Mouse (Mus musculus): ENCODE measurements around the gene Disp1.

DNA sequence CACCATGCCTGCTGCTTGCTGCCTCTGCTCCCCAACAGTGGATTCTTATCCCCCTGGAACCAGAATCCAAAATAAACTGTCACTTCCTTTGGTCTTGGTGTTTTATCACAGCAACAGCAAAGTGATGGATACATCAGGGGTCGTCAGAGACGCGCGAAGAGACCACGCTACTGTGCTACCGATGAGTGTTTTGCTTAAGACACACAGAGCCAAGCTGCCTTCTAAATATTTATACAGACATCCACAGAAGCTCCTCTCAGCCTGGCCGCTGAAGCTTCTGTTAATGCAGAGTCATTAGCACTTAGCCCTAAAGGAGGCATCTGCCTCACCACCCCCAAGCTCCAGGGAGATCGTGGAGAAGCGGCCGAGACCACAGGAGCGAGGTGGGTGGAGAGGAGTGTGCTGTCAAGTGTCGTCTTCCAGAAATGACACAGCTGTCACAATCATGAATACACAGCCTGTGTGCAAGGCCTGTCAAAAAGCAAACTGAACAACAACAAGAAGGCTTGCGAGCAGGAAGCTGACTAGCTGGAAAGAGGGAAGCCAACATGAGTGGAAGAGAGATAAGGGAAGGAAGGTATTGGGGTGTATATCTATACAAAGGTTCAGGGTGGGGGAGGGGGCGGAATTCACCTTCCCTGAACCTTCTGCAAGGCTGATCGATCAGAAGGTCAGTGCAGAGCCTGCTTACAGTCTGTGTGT lies 146.1 kb downstream of the Disp1 start:
- TF ChIP-seq KAT2A (IDR thresholded peaks at IDR 0.05; ENCODE audit: insufficient replicate concordance, low read length) (no peak), TCF12 (IDR thresholded peaks at IDR 0.05; ENCODE audit: low read depth, low read length) (no peak), CTCF (conservative IDR thresholded peaks at IDR 0.05 in 1 of 2, IDR thresholded peaks at IDR 0.05 in 1 of 2; ENCODE audit: low read depth in 2 of 2, low read length in 2 of 2) (no peak), POLR2A (IDR thresholded peaks at IDR 0.05; ENCODE audit: low read depth, low read length) (no peak), EP300 (IDR thresholded peaks at IDR 0.05; ENCODE audit: low read length) (no peak), ZNF384 (IDR thresholded peaks at IDR 0.05; ENCODE audit: low read depth, low read length) (no peak), MAX (IDR thresholded peaks at IDR 0.05; ENCODE audit: low read length) (no peak), MAZ (IDR thresholded peaks at IDR 0.05; ENCODE audit: low read depth, low read length) (no peak), ETS1 (conservative IDR thresholded peaks at IDR 0.05; ENCODE audit: low read depth, low read length) (no peak), UBTF (IDR thresholded peaks at IDR 0.05; ENCODE audit: low read depth, low read length) (no peak)
